Mouse (Mus musculus): ENCODE results near the gene Cdkal1.

- TF ChIP-seq CTCF (IDR thresholded peaks at IDR 0.05; ENCODE audit: control insufficient read depth, insufficient read depth, low read length), result no peak
- no peak for TF ChIP-seq POLR2A (IDR thresholded peaks at IDR 0.05; ENCODE audit: borderline replicate concordance, control insufficient read depth, low read depth, low read length)
Observed at GRCm38 (mm10) chr13:29655841-29656365, 199.6 kb downstream of the Cdkal1 start.
